Mouse (Mus musculus): ENCODE results near the gene Doc2g.

- TF ChIP-seq CTCF (IDR thresholded peaks at IDR 0.05; ENCODE audit: insufficient read depth, low read depth, low read length) (no peak), POLR2A (IDR thresholded peaks at IDR 0.05; ENCODE audit: insufficient read depth, low read depth, low read length) (no peak)
These were observed 43.7 kb downstream of the Doc2g start for GRCm38 (mm10) chr19:4046866-4047254.

All from olfactory bulb, adult 2 months (tissue).